Mouse (Mus musculus): ENCODE results near the gene Synpo2. TPM values are rescaled to one million over a fixed set of nuclear protein-coding genes. Genes with fewer than 3 reads are reported as not detected.

Gene Synpo2
- 1 to 10 TPM; 1.8 to 3.0 TPM for total RNA-seq (2021)
- long read RNA-seq, experiment 1: 0 reads
- long read RNA-seq, experiment 2: 0 reads

DNA sequence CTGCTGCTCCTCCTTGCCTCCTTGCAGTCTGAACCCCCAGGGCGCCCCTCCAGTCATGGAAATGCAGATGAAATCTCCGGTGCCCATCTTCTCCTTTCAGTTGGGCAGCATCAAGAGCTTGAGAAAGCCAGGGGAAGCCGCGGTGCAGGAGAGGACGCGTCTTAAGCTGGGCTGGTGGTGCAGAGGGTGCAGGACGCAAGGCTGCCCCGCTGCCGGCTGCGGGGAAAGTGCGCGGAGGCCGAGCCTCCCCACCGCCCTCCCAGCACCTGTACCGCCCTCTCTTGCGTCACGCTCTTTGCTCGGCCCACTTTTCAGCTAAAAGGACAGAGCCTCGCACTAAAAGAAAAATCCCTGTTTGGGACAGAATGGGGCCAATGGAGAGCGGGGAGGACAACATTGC is at the start of gene Synpo2:
Gene Synpo2, minus strand, starts transcription at position 229 of the 400 bp plus-strand sequence.
- DNase-seq (ENCODE audit: low spot score in 2 of 2): peak in 1 of 2 experiments; percentile 36
- intact Hi-C loops (cut with DNase I): loop anchor here (5.0 to 10.0 kb wide), 3 partner anchors 74 to 259 kb away; no protein-coding TSS in a partner anchor

- DNase-seq (ENCODE audit: low spot score in 2 of 2): no peak
- intact Hi-C loops (cut with DNase I): no loop called here
Observed at GRCm38 (mm10) chr3:123285649-123286048, 49.7 kb upstream of the Synpo2 start.

GRCm38 (mm10) chr3:123284284-123284683 is 48.3 kb upstream of the Synpo2 start:
- intact Hi-C loops (cut with DNase I): no loop called here
- DNase-seq (ENCODE audit: low spot score in 2 of 2): no peak

GRCm38 (mm10) chr3:123282866-123283615 is 47.1 kb upstream of the Synpo2 start:
- intact Hi-C loops (cut with DNase I): no loop called here

DNA sequence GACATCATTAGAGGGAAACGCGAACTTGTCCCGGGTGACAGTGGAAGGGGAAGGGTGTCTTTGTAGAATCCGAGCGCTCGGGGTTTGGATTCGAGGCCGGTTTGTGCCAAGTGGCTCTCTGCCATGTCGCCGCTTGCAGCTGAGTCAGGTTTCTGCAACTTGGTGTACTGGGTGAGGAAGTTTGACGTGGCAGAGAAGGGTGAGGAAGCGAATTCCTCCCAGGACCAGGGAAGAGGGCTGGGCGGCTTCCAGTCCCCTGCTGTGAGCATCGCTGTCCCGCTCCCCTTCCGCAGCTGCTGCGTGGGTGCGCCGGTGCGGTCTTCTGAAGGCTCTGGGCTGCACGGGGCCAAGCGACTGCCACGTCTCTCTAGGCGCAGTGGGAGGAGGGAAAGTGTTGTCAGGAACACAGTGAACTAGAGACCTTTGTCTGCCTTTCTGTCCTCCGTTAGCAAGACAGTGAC is 31.8 kb upstream of the Synpo2 start:
- peak; percentile 39 to 56 for DNase-seq (ENCODE audit: low spot score in 2 of 2)
- intact Hi-C loops (cut with DNase I): no loop called here

More at GRCm38 (mm10) chr3:123282866-123283615, 47.1 kb upstream of the Synpo2 start:
- no peak for DNase-seq (ENCODE audit: low spot score in 2 of 2)

DNA sequence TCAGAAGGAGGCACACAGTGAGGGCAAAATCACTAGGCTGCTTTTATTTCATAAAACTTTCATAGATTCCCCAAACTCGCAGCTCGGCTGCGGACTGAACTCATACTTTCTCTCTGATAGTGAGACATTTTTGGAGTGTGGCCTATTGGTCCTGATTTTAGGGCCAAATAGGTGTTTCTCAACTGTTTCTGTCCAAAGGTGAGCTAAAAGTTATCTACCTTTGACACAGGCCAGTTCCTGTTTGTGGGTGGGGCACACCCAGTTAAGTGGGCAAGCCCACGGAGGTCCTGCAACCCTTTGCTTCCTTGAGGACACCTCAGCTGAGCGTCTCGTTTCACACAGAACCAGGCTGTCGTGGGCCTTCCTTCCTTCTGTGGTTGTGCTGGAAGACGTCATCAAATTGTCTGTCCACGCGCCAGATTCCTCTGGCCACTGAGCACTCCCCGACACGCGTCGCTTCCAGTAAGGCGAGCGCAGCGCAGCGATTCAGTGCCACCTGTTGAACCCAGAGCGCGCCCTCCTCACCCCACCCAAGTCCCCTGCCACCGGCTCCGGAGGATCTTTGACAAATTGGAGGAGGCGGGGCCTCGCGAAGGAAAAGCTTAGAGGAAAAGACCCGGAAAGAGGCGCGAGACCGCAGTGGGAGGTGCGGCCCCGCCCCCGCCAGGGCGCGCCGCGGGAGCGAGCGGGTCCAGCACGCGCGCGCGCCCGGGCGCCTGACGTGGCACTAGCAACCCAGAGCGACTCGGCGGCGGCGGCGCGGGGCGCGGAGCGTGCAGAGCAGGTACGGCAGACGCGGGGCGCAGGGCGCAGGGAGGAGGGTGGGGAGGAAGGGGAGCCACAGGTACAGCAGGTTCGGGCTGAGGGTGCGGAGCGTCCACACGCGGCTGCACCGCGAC is 31.1 kb upstream of the Synpo2 start, which contains the start of gene Sec24d:
Gene Sec24d, plus strand, starts transcription at position 703 of the 899 bp plus-strand sequence.
- peak; percentile 79 to 80 for DNase-seq (ENCODE audit: low spot score in 2 of 2)
- intact Hi-C loops (cut with DNase I): no loop called here

- intact Hi-C loops (cut with DNase I): no loop called here
- DNase-seq (ENCODE audit: low spot score in 2 of 2): peak; percentile 6 to 22
Observed at GRCm38 (mm10) chr3:123264706-123265105, 28.8 kb upstream of the Synpo2 start.

GRCm38 (mm10) chr3:123258709-123259108 is 22.8 kb upstream of the Synpo2 start:
- intact Hi-C loops (cut with DNase I): no loop called here
- no peak for DNase-seq (ENCODE audit: low spot score in 2 of 2)

DNA sequence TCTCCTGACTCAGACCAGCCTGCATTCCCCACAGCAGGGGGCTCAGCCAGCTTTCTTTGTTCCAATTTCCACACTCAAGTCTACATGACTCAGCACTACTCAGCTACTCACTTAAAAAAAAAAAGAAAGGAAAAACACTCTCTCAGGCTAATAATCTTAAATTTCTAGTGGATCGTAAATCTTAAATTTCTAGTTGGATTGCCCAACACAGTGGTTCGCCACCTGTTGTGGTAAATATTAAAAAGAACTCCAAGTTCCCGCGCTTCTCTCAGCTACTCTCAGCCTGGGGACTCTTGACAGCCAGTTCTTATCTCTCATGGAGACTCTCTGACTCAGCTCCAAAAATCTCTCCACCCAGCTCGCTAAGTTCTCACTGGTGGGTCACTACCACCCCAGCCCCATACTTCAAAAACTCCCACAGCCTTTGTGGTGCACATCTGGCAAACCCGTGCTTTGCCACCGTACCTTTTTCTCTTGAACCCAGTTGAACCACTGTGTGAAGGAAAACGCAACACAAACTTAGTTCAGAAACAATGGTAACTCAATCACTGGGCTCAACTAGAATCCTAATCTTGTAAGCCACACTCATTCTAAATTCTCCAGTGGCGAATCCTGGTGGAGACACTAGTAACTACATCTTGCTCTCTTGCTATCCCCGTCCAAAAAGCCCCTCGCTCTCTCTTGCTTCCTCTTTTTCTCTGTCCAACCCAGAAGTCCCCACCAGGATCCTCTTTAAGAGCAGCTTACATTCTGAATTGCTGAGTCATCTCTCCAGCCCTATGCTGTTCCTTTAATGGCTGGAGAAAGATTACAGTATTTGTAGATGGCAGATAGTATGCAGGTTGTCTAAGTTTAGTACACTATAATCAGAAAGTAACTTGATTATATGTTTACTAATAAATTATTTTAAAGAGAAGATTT is 20.5 kb upstream of the Synpo2 start:
- intact Hi-C loops (cut with DNase I): no loop called here
- no peak for DNase-seq (ENCODE audit: low spot score in 2 of 2)

DNA sequence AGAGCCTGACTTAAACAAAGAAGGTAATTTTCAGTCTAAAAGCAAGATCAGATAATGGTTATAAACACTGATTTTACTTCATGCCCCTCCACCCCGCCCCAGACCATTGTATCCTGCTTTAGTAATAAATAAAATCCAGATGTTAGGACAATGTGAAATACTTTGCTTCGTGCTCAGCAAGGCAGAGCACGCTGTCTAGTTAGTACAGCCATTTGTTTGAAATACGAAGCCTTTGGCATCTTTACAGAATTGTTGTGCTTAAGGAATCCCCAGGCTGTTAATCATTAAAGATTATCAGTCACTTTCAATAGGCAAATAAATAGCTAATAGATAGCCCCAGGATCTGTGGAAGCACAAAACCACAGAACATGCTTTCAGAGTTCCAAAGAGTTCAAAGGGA is 9.7 kb upstream of the Synpo2 start:
- DNase-seq (ENCODE audit: low spot score in 2 of 2): no peak
- intact Hi-C loops (cut with DNase I): no loop called here

DNA sequence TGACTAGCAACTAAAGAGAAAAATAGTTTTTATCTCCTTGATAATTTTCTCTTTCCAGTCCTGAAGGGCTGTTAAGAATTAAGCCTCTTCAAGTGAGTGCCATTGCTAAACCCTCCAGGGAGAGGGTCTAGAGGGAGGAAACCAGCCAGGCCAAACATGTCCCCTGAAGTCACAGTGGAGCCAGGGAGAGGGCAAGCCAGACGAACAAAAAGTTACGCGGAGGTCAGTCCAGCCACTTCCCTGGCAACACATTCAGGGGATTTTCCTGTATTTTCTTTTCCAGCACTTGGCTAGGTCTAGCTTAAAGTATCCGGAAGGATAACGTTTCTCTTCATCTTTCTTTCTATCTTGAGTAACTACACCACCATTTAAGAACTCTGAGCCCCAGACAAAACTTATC is 8.4 kb upstream of the Synpo2 start:
- intact Hi-C loops (cut with DNase I): no loop called here
- no peak for DNase-seq (ENCODE audit: low spot score in 2 of 2)

- intact Hi-C loops (cut with DNase I): loop anchor here (5.0 to 10.0 kb wide), 3 partner anchors 75 to 257 kb away; no protein-coding TSS in a partner anchor
- DNase-seq (ENCODE audit: low spot score in 2 of 2): no peak
Observed at GRCm38 (mm10) chr3:123237446-123237845, 1.5 kb upstream of the Synpo2 start.

GRCm38 (mm10) chr3:123237039-123237438 is 1.1 kb upstream of the Synpo2 start:
- intact Hi-C loops (cut with DNase I): loop anchor here (5.0 to 10.0 kb wide), 3 partner anchors 75 to 258 kb away; no protein-coding TSS in a partner anchor
- DNase-seq (ENCODE audit: low spot score in 2 of 2): no peak

DNA sequence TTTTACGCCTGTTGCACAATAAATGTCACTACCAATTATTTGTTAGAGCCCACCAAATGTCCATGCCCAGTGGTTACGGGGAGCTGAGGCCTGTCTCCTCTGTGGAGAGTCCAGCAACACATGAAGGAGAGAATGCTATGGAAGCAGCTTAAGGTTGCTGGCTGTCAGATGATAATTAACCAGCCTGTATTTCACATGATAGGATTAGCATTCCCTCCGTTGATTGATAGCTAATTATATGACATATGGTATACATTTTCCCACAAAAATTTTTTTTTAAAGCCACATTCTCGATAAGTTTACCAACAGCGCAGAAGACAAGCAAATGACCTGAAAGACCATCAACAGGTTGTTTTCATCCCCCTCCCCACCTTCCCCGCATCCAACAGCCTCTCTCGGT is 454 bp downstream of the Synpo2 start:
- intact Hi-C loops (cut with DNase I): loop anchor here (5.0 to 10.0 kb wide), 3 partner anchors 73 to 259 kb away; no protein-coding TSS in a partner anchor
- DNase-seq (ENCODE audit: low spot score in 2 of 2): no peak

- intact Hi-C loops (cut with DNase I): loop anchor here (1.0 to 10.0 kb wide), 3 partner anchors 88 to 260 kb away; no protein-coding TSS in a partner anchor
- peak; percentile 55 to 66 for DNase-seq (ENCODE audit: low spot score in 2 of 2)
Observed at GRCm38 (mm10) chr3:123234191-123234836, 1.6 kb downstream of the Synpo2 start.

- intact Hi-C loops (cut with DNase I): loop anchor here (10.0 kb wide), 2 partner anchors 123 to 263 kb away; no protein-coding TSS in a partner anchor
- no peak for DNase-seq (ENCODE audit: low spot score in 2 of 2)
Observed at GRCm38 (mm10) chr3:123231639-123232038, 4.3 kb downstream of the Synpo2 start.

GRCm38 (mm10) chr3:123227276-123227675 is 8.7 kb downstream of the Synpo2 start:
- intact Hi-C loops (cut with DNase I): no loop called here

DNA sequence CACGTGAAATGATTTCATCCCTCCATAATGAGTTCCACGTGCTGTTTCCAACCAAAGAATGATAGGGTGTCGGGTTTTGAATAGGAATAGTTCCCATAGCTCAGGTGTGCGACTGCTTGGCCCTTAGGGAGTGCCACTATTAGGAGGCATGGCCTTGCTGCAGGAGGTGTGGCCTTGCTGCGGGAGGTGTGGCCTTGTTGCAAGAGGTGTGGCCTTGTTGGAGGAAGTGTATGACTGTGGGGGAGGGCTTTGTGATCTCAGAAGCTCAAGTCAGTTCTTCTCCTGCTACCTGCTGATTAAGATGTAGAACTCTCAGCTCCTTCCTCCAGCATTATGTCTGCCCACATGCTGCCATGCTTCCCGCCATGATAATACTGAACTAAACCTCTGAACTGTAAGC is 17.3 kb downstream of the Synpo2 start:
- intact Hi-C loops (cut with DNase I): no loop called here

More at GRCm38 (mm10) chr3:123227276-123227675, 8.7 kb downstream of the Synpo2 start:
- DNase-seq (ENCODE audit: low spot score in 2 of 2): no peak

More for the DNA sequence above, 17.3 kb downstream of the Synpo2 start:
- no peak for DNase-seq (ENCODE audit: low spot score in 2 of 2)
